Mouse (Mus musculus) bone marrow macrophage, adult 2 months (primary cell): ENCODE results near the gene Wdr54.

Source experiments
- CTCF ChIP-seq: IDR thresholded peaks from 2 replicates; pipeline ENCODE4 v1.5.1; 2012; ENCODE audit warnings: low read depth, mild to moderate bottlenecking, low read length, moderate library complexity
- POLR2A ChIP-seq: IDR thresholded peaks from 2 replicates; pipeline ENCODE4 v1.6.1; 2012; ENCODE audit warnings: mild to moderate bottlenecking, low read depth, low read length, borderline replicate concordance

DNA sequence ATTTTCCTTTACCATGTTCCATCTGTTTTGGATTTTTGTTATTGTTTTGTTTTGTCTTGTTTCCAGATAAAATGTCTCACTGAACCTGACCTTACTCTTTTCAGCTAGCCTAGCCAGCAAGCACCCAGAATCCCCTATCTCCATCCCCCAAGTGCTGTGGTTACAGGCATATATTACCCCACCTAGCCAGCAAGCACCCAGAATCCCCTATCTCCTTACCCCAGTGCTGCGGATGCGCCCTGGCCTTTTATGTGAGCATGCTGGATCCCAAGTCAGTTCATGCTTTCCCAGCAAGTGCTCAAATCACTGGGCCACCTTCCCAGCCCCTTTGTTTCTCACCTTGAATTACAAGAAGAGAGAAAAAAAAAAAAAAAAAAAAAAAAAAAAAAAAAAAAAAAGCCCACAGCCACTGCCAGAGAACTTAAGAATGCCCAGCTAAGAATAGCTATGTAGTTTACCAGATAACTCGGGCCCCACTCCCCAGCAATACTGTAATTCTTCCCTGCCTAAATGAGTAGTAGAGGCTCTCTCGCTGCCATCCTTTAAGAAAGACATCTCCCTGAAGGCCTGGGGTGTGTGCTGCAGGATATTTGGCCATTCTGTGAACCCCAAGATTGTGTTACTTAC, 44.6 kb downstream of the Wdr54 start:
- TF ChIP-seq POLR2A, result no peak
- TF ChIP-seq CTCF, result no peak
